Mouse (Mus musculus): ENCODE results near the gene Galnt11. TPM values are rescaled to one million over a fixed set of nuclear protein-coding genes. Genes with fewer than 3 reads are reported as not detected.
"Not testable (repeated sequence)": the region's sequence is repeated elsewhere in the genome, so short reads cannot be mapped to it uniquely, and the experiment has no call there.

Galnt11 gene
- polyA plus RNA-seq, 1 experiment from 2014 or later, result 42.1 TPM

DNA sequence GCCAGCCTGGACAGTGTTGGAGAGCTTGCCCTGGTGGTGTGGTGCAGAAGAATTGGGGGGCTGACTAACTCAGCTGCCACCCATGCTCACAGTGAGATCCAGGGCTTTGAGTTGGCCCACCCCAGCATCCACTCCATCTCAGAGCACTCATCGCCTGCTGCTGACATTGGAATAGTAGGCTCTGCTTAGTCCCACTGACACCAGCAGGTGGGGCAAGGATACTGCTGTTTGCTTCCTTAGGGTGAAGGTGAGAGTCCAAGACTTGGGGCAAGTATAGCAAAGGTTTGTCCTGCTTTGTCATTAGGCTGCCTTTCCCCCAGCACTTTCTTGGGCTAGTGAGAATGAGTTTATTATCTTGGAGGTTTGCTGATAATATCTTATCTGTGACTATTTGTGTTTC, 32.9 kb upstream of the Galnt11 start:
- DNase-seq (ENCODE audit: low spot score) (no peak), ATAC-seq (ENCODE audit: low read depth) (no peak)
- Histone ChIP-seq H3K27me3 (replicated peaks; ENCODE audit: control insufficient read depth, insufficient read depth, low read length) (no peaks in the 10 kb centered on the region), H3K36me3 (ENCODE audit: control insufficient read depth, insufficient read depth, low read length) (no peaks in the 10 kb centered on the region), H3K4me3 (ENCODE audit: low read depth, low read length) (no peak overlapping the region), H3K4me2 (ENCODE audit: low read depth, low read length) (no peak overlapping the region), H3K9ac (ENCODE audit: low read depth, low read length) (no peak overlapping the region), H3K27ac (replicated peaks; ENCODE audit: low read depth, low read length) (no peak overlapping the region), H3K9me3 (ENCODE audit: control insufficient read depth, low read length) (no peaks in the 10 kb centered on the region), H3K4me1 (ENCODE audit: control insufficient read depth, insufficient read depth, low read length) (no peaks in the 10 kb centered on the region)
- 46% methylated on average over 1 of the region's 1 CpGs for WGBS

DNA sequence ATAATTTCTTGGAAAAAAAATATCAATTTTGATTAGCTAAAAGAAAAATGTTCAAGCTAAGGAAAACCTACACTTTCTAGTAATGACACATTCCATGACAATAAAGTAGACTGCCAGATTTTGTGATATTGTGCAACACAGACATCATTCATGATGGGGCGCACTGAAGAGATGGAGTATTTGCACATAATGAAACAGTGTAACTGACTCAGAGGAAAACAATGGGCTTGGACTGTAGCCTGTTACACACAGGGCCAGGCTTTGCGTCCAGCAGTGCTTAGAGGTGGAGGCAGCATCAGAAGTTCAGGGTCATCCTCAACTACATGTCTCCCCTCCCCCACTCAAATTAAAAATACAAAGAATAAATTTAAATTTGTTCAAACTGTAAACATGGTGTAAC, 31.2 kb upstream of the Galnt11 start:
- Histone ChIP-seq H3K9ac (ENCODE audit: low read depth, low read length) (no peak overlapping the region), H3K36me3 (ENCODE audit: control insufficient read depth, insufficient read depth, low read length) (no peaks in the 10 kb centered on the region), H3K9me3 (ENCODE audit: control insufficient read depth, low read length) (no peaks in the 10 kb centered on the region), H3K4me3 (ENCODE audit: low read depth, low read length) (no peak overlapping the region), H3K4me2 (ENCODE audit: low read depth, low read length) (no peak overlapping the region), H3K4me1 (ENCODE audit: control insufficient read depth, insufficient read depth, low read length) (no peaks in the 10 kb centered on the region), H3K27me3 (replicated peaks; ENCODE audit: control insufficient read depth, insufficient read depth, low read length) (no peaks in the 10 kb centered on the region), H3K27ac (replicated peaks; ENCODE audit: low read depth, low read length) (no peak overlapping the region)
- ATAC-seq (ENCODE audit: low read depth) (no peak), DNase-seq (ENCODE audit: low spot score) (no peak)
- 88% methylated on average over 2 of the region's 2 CpGs for WGBS

DNA sequence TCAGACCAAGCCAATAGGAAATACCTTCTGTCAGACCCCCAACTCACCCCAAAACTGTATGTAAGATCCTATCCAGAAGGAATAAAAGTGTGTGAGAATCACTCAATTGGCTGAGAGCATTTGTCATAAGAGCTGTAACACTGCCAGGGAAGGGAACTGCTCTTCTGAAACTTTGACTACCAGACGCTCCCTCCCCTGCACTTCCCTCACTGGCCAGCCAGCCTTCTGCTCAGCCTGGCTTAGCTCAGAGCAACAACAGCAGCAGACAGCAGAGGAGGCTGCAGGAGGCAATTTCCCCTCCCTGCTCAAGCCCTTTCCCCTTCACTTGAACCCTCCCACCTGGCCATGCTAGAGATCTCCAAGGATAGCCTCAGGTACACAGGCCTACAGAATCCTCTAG, 9.8 kb upstream of the Galnt11 start:
- ATAC-seq (ENCODE audit: low read depth) (no peak), DNase-seq (ENCODE audit: low spot score) (no peak)
- Histone ChIP-seq H3K9me3 (ENCODE audit: control insufficient read depth, low read length) (no peaks in the 10 kb centered on the region), H3K4me3 (ENCODE audit: low read depth, low read length) (no peak overlapping the region), H3K27me3 (replicated peaks; ENCODE audit: control insufficient read depth, insufficient read depth, low read length) (no peaks in the 10 kb centered on the region), H3K36me3 (ENCODE audit: control insufficient read depth, insufficient read depth, low read length) (no peaks in the 10 kb centered on the region), H3K4me2 (ENCODE audit: low read depth, low read length) (no peak overlapping the region), H3K4me1 (ENCODE audit: control insufficient read depth, insufficient read depth, low read length) (no peaks in the 10 kb centered on the region), H3K9ac (ENCODE audit: low read depth, low read length) (no peak overlapping the region), H3K27ac (replicated peaks; ENCODE audit: low read depth, low read length) (no peak overlapping the region)
- 55% methylated on average over 1 of the region's 1 CpGs for WGBS

DNA sequence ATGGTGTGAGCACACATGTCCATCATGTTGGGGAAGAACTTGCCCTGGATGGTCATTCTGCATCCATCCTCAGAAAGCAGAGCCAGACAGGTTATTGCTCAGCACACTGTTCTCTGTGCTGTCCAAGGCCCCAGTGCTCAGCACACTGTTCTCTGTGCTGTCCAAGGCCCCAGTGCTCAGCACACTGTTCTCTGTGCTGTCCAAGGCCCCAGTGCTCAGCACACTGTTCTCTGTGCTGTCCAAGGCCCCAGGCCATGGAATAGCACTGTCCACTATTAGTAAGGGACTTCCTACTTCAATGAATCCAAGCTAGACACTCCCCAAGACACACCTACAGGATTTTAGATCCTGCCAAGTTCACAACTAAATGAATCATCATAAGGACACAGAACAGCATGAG, 8.5 kb upstream of the Galnt11 start:
- H3K4me2 ChIP-seq (ENCODE audit: low read depth, low read length); H3K9me3 ChIP-seq (ENCODE audit: control insufficient read depth, low read length); H3K36me3 ChIP-seq (ENCODE audit: control insufficient read depth, insufficient read depth, low read length); H3K27me3 ChIP-seq (replicated peaks; ENCODE audit: control insufficient read depth, insufficient read depth, low read length); H3K27ac ChIP-seq (replicated peaks; ENCODE audit: low read depth, low read length); H3K4me3 ChIP-seq (ENCODE audit: low read depth, low read length); H3K9ac ChIP-seq (ENCODE audit: low read depth, low read length); ATAC-seq (ENCODE audit: low read depth); H3K4me1 ChIP-seq (ENCODE audit: control insufficient read depth, insufficient read depth, low read length); DNase-seq (ENCODE audit: low spot score): not testable (repeated sequence)

DNA sequence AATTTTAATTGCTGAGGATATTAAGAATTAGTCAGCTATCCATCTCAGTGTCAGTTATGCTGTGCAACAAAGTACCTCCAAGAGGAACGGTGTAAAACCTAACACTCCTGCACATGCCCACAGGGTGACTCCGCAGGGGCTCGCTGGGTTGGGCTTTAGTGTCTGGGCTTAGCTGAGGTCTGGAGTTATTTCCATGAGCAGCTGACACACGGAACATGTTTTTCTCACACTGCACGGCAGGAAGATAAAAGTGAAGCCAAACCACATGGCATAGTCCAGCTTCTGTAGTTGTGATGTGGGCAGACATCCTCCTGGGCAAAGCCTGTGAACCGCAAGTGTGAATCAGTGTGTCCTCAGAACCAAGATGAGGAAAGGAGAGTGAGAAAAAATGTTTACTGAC, 6.7 kb upstream of the Galnt11 start:
- Histone ChIP-seq H3K27ac (replicated peaks; ENCODE audit: low read depth, low read length) (no peak overlapping the region), H3K4me2 (ENCODE audit: low read depth, low read length) (no peak overlapping the region), H3K9me3 (ENCODE audit: control insufficient read depth, low read length) (no peaks in the 10 kb centered on the region), H3K27me3 (replicated peaks; ENCODE audit: control insufficient read depth, insufficient read depth, low read length) (no peaks in the 10 kb centered on the region), H3K4me3 (ENCODE audit: low read depth, low read length) (no peak overlapping the region), H3K9ac (ENCODE audit: low read depth, low read length) (no peak overlapping the region), H3K36me3 (ENCODE audit: control insufficient read depth, insufficient read depth, low read length) (no peaks in the 10 kb centered on the region), H3K4me1 (ENCODE audit: control insufficient read depth, insufficient read depth, low read length) (no peaks in the 10 kb centered on the region)
- no peak for ATAC-seq (ENCODE audit: low read depth)
- DNase-seq (ENCODE audit: low spot score), result no peak
- 71% methylated on average over 6 of the region's 6 CpGs for WGBS

DNA sequence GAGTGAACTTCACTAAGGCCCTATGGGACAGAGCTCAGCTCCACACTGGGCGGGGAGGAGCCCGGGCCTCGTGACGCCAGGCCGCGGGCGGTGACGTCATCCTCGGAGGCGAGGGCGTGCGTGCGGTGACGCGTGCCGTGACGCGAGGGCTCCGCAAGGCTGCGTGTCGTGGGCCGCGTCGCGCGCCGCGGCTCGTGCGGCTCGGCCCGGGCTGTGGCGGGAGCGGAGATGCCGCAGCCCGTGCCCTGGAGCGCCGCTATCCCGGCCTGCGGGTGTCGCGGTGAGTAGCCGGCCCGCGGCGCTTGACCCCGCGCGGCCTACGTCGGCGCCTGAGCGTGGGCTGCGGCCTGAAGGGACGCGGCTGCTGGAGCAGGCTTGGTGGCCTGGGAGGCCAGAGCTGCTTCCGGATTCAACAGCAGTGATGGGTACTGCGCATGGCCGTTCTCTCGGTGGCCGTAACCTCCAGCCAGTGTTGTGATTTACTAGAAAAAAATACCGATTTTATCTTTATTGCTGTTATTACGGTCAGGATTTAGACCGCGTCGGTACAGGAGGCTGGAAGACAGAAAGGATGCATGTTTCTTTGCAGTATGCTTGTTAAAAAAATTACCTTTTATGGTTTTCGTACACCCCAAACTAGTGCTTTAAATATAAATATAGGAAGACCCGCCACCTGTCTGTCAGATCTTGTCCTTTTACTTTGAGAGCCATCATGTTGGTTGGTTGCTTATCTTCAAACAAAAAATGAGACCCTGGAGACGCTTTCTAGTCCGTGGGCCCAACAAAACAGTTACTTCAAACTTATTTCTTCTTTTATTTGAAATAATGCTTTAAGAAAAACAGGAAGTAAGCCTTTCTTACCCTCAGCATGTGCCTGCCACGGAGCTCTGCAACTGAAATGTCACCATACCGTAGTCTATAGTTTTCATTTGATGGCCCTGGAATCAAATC, 1.3 kb downstream of the Galnt11 start, which contains the start of gene E130116L18Rik:
TSS of gene E130116L18Rik (minus strand) at position 402 of the 951 bp plus-strand sequence.
- WGBS, result 7% methylated on average over 30 of the region's 72 CpGs
- peak within 1 kb of the TSS; percentile 92 for H3K9ac ChIP-seq (ENCODE audit: low read depth, low read length)
- no peaks in the 10 kb centered on the region for H3K9me3 ChIP-seq (ENCODE audit: control insufficient read depth, low read length)
- H3K36me3 ChIP-seq (ENCODE audit: control insufficient read depth, insufficient read depth, low read length), result no peaks in the 10 kb centered on the region
- H3K27ac ChIP-seq (replicated peaks; ENCODE audit: low read depth, low read length), result peak within 1 kb of the TSS; percentile 91
- no peaks in the 10 kb centered on the region for H3K27me3 ChIP-seq (replicated peaks; ENCODE audit: control insufficient read depth, insufficient read depth, low read length)
- ATAC-seq (ENCODE audit: low read depth) (peak; percentile 98), DNase-seq (ENCODE audit: low spot score) (peak; percentile 87)
- H3K4me1 ChIP-seq (ENCODE audit: control insufficient read depth, insufficient read depth, low read length), result no peaks in the 10 kb centered on the region
- peak within 1 kb of the TSS; percentile 74 for H3K4me3 ChIP-seq (ENCODE audit: low read depth, low read length)
- peak within 1 kb of the TSS; percentile 67 for H3K4me2 ChIP-seq (ENCODE audit: low read depth, low read length)

DNA sequence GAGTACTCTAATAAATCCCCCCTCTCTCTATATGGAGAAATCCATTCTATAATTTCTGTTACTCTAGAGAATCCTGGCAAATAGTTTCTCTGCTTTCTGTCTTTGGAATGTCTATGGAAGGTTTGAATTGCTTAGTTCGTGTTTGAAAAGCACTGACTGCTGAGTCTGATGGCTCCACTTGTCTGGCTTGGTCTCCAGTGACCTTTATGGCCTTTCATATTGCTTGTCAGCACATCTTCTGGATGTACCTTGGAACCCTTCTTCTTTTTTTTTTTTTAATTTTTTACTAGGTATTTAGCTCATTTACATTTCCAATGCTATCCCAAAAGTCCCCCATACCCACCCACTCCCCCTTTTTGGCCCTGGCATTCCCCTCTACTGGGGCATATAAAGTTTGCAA, 2.7 kb downstream of the Galnt11 start:
- DNase-seq (ENCODE audit: low spot score); ATAC-seq (ENCODE audit: low read depth); H3K4me1 ChIP-seq (ENCODE audit: control insufficient read depth, insufficient read depth, low read length); H3K9ac ChIP-seq (ENCODE audit: low read depth, low read length); H3K9me3 ChIP-seq (ENCODE audit: control insufficient read depth, low read length); H3K4me2 ChIP-seq (ENCODE audit: low read depth, low read length); H3K27me3 ChIP-seq (replicated peaks; ENCODE audit: control insufficient read depth, insufficient read depth, low read length); H3K4me3 ChIP-seq (ENCODE audit: low read depth, low read length); H3K27ac ChIP-seq (replicated peaks; ENCODE audit: low read depth, low read length); H3K36me3 ChIP-seq (ENCODE audit: control insufficient read depth, insufficient read depth, low read length): not testable (repeated sequence)
- 89% methylated on average over 1 of the region's 1 CpGs for WGBS

DNA sequence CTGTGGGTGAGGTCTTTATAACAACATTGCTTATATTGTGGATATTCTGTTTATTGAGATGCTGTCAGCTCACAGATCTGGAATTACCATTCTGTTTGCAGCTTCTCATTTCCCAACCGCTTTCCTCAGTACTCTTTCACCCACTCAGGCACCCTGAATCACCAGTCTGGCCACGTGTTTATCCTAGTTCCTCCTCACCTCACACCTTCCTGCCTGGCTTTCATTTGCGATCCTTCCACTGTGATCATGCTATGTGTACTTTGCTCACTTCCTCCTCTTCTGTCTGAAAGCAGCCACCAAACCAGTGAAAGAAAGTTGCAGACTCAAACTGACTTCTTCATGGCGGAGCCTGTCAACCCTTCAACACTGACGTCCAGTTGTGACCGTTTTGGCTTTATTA, 21.4 kb downstream of the Galnt11 start:
- H3K4me1 ChIP-seq (ENCODE audit: control insufficient read depth, insufficient read depth, low read length), result no peaks in the 10 kb centered on the region
- WGBS, result 88% methylated on average over 6 of the region's 6 CpGs
- DNase-seq (ENCODE audit: low spot score), result no peak

More for the DNA sequence above, 21.4 kb downstream of the Galnt11 start:
- H3K9ac ChIP-seq (ENCODE audit: low read depth, low read length), result no peak overlapping the region
- H3K36me3 ChIP-seq (ENCODE audit: control insufficient read depth, insufficient read depth, low read length), result 0 out of 2 replicates have a peak, but pooled peaks cover 12% of the 10 kb centered on the region
- no peaks in the 10 kb centered on the region for H3K9me3 ChIP-seq (ENCODE audit: control insufficient read depth, low read length)
- ATAC-seq (ENCODE audit: low read depth), result no peak
- no peak overlapping the region for H3K27ac ChIP-seq (replicated peaks; ENCODE audit: low read depth, low read length)
- H3K27me3 ChIP-seq (replicated peaks; ENCODE audit: control insufficient read depth, insufficient read depth, low read length), result no peaks in the 10 kb centered on the region
- no peak overlapping the region for H3K4me3 ChIP-seq (ENCODE audit: low read depth, low read length)
- no peak overlapping the region for H3K4me2 ChIP-seq (ENCODE audit: low read depth, low read length)
